Mouse (Mus musculus) heart, postnatal 0 days (tissue): ENCODE measurements at regions not wholly inside any gene's neighbourhood (a gene's known extent, or its start where the extent isn't known, plus 50 kb on each side); places are given as distances from the start of the nearest gene placed in this dataset.

ENCODE experiments used
- ATAC-seq: fragments of 200-750 bp; cut with Nextera tagmentation; 2 replicates; pipeline ENCODE4 v1.8.0; 2017; ENCODE audit warnings: low read depth, moderate number of reproducible peaks, moderate library complexity; ENCODE audit not compliant: insufficient read depth
- DNase-seq: peaks from one replicate; pipeline ENCODE4 v3.0.0-alpha.2; 2016; ENCODE audit warnings: low spot score
- H3K27ac ChIP-seq: fragments of 300-500 bp; sonication (generic); 2 replicates; pipeline ENCODE4 v1.5.1; 2014; ENCODE audit warnings: low read depth, mild to moderate bottlenecking
- H3K27me3 ChIP-seq: fragments of 300-500 bp; sonication (generic); 2 replicates; pipeline ENCODE4 v1.6.1; 2014; ENCODE audit warnings: low read length, mixed read lengths; ENCODE audit not compliant: control insufficient read depth, insufficient read depth
- H3K36me3 ChIP-seq: fragments of 300-500 bp; sonication (generic); replicated peaks from 2 replicates; pipeline ENCODE4 v1.6.1; 2014; ENCODE audit warnings: low read length, mixed read lengths; ENCODE audit not compliant: control insufficient read depth, insufficient read depth
- H3K4me1 ChIP-seq: fragments of 300-500 bp; sonication (generic); 2 replicates; pipeline ENCODE4 v1.6.1; 2014; ENCODE audit warnings: antibody characterized with exemption; ENCODE audit not compliant: control insufficient read depth, insufficient read depth
- H3K4me2 ChIP-seq: fragments of 300-500 bp; sonication (generic); 2 replicates; pipeline ENCODE4 v1.6.1; 2014; ENCODE audit warnings: low read depth, mild to moderate bottlenecking, low read length, moderate library complexity
- H3K4me3 ChIP-seq: fragments of 300-500 bp; sonication (generic); 2 replicates; pipeline ENCODE4 v1.5.1; 2014; ENCODE audit warnings: low read depth, low read length
- H3K9ac ChIP-seq: fragments of 300-500 bp; sonication (generic); replicated peaks from 2 replicates; pipeline ENCODE4 v1.6.1; 2014; ENCODE audit warnings: low read depth, low read length, mixed read lengths
- H3K9me3 ChIP-seq: fragments of 300-500 bp; sonication (generic); replicated peaks from 2 replicates; pipeline ENCODE4 v1.6.1; 2016; ENCODE audit warnings: low read length; ENCODE audit not compliant: control insufficient read depth
- CTCF ChIP-seq: IDR thresholded peaks from 2 replicates; pipeline ENCODE4 v1.5.1; 2016; ENCODE audit warnings: antibody characterized with exemption, control low read depth, low read depth
- EP300 ChIP-seq: IDR thresholded peaks from 2 replicates; pipeline ENCODE4 v1.6.1; 2016; ENCODE audit warnings: antibody characterized with exemption, low read depth
- WGBS: fragments of 180-500 bp; shearing (Covaris S2); extraction: QIAGEN DNeasy Blood & Tissue Kit; methylation state at CpG from one replicate; pipeline ENCODE4 v1.1.7; 2014; 5-methylcytosine and 5-hydroxymethylcytosine counted together

DNA sequence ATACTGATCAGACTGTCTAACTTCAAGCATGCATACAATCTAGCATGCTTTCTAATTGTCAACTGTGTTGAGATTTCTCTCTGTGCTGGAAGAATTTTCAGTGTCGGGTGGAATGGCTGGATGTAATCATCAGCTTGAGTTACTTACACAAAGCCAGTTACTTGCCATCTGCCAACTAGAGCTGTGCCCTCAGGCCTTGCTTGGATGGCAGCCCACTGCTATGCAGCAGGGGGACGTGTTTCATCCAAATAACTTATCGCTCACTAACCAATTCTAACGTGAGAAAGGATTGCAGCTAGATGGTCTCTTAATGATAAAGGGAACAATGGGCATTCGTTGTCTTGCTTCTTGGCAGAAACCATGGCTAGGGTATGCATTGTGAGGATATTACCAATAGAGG, 131.3 kb upstream of the Peli2 start:
- Histone ChIP-seq H3K4me3 (no peak overlapping the region), H3K36me3 (no peaks in the 10 kb centered on the region), H3K27me3 (no peaks in the 10 kb centered on the region), H3K27ac (no peak overlapping the region), H3K9ac (no peak overlapping the region), H3K9me3 (no peaks in the 10 kb centered on the region), H3K4me1 (no peaks in the 10 kb centered on the region), H3K4me2 (no peak overlapping the region)
- TF ChIP-seq EP300, result no peak
- TF ChIP-seq CTCF, result no peak
- DNase-seq, result no peak
- no peak for ATAC-seq
- WGBS, result 56% methylated on average over 5 of the region's 5 CpGs

DNA sequence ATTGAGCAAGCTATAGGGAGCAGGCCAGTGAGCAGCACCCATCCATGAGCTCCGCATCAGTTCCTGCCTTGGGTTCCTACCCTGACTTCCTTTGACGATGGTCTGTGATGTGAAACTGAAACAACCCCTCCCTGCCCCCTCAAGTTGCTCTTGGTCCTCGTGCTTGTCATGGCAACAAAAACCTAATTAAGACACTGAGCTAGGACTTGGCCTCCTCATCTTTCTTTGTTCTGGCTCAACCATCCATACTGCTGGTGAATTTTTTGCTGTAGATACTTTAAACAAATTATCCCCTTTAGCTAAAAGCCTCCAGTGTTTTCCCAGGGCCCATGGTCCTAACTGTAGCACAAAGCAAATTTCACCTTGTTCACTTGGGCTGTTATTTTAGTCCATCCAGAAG, 129.9 kb upstream of the Peli2 start:
- no peaks in the 10 kb centered on the region for H3K9me3 ChIP-seq
- H3K4me3 ChIP-seq, result no peak overlapping the region
- ATAC-seq, result no peak
- no peak for DNase-seq
- TF ChIP-seq CTCF (no peak), EP300 (no peak)
- no peaks in the 10 kb centered on the region for H3K4me1 ChIP-seq
- H3K4me2 ChIP-seq, result no peak overlapping the region
- no peaks in the 10 kb centered on the region for H3K36me3 ChIP-seq
- H3K27me3 ChIP-seq, result no peaks in the 10 kb centered on the region
- H3K9ac ChIP-seq, result no peak overlapping the region
- 78% methylated on average over 3 of the region's 3 CpGs for WGBS
- H3K27ac ChIP-seq, result no peak overlapping the region

DNA sequence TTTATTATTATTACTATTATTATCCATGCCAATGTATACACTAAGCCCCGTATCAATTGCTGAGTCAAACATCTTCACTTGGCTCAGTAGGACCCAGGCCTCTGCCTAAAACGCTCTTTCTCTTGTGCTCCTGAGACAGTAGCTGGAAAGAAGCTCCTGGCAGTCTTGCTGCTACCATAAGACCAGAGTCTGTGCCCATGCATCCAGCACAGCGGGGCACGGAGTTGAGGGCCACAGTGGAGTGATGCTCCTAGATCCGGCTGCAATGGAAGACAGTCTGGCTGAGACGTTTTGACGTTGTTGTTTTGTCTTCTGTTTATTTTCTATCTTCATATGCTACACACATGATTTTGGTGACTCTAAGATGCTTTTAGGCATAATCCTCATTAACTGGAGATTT, 129.1 kb upstream of the Peli2 start:
- no peaks in the 10 kb centered on the region for H3K27me3 ChIP-seq
- H3K4me2 ChIP-seq, result no peak overlapping the region
- TF ChIP-seq EP300 (no peak), CTCF (no peak)
- WGBS, result 88% methylated on average over 7 of the region's 7 CpGs
- no peak overlapping the region for H3K4me3 ChIP-seq
- no peak overlapping the region for H3K9ac ChIP-seq
- H3K9me3 ChIP-seq, result no peaks in the 10 kb centered on the region
- H3K4me1 ChIP-seq, result no peaks in the 10 kb centered on the region
- DNase-seq, result no peak
- no peaks in the 10 kb centered on the region for H3K36me3 ChIP-seq
- no peak overlapping the region for H3K27ac ChIP-seq
- no peak for ATAC-seq

DNA sequence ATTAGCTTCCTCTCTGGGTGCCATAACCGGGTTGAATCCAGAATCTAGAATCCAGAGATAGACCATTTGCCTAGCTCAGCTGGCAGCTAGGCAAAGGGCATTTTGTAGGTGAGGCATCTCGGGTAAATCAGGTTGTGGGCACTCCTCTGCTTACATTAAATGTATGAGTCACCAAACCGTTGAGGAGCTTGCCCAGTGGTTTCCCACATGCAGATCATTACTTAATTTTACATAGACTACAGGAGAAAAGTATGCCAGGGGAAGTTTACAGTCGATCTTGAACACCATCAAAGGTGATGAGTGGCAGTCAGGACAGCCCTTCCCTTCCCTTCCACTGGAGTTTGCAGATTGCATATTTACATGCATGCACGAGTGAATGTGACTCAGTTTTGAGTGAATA, 128.5 kb upstream of the Peli2 start:
- 58% methylated on average over 5 of the region's 5 CpGs for WGBS
- Histone ChIP-seq H3K9ac (no peak overlapping the region), H3K4me1 (no peaks in the 10 kb centered on the region), H3K4me3 (no peak overlapping the region), H3K4me2 (no peak overlapping the region), H3K27ac (no peak overlapping the region), H3K27me3 (no peaks in the 10 kb centered on the region), H3K9me3 (no peaks in the 10 kb centered on the region), H3K36me3 (no peaks in the 10 kb centered on the region)
- DNase-seq (no peak), ATAC-seq (no peak)
- TF ChIP-seq EP300 (no peak), CTCF (no peak)

DNA sequence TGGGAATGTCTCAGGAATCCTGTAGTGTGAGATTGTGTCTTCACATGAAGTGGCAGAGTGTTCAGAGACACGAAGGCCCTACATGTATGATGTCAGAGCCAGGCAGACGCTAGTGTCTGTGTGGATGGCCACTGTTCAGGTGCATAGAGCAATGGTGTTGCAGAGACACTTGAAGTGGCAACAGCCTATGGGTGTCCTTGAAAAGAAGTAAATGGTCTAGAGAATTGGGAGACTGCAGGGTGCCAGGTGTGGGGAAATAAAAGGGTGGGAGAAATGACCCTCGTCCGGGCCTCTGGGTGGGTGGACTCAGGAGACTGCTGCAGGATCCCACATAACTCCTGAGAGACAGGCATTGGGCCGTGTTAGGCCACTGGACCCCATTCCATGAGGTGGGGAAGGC, 127.8 kb upstream of the Peli2 start:
- no peaks in the 10 kb centered on the region for H3K36me3 ChIP-seq
- ATAC-seq, result no peak
- WGBS, result 73% methylated on average over 5 of the region's 5 CpGs

DNA sequence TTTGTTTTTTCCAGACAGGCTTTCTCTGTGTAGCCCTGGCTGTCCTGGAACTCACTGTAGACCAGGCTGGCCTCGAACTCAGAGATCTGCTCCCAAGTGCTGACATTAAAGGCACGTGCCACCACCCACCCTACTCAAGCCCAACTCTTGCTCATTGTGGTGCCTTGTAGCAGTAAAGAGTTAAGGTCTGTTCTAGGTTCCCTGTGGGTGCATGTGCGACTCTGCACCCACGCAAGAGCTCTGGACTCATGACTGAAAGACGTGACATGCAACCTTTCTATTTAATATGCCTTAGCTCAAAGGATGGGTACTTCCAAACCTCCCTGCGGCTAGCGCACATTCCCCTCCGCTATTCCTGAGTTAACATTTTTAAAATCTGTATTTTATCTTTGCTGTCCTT, 121.7 kb upstream of the Peli2 start:
- TF ChIP-seq EP300 (no peak), CTCF (no peak)
- Histone ChIP-seq H3K27me3 (no peaks in the 10 kb centered on the region), H3K4me2 (no peak overlapping the region), H3K4me1 (no peaks in the 10 kb centered on the region), H3K27ac (no peak overlapping the region), H3K9me3 (no peaks in the 10 kb centered on the region), H3K4me3 (no peak overlapping the region), H3K36me3 (no peaks in the 10 kb centered on the region), H3K9ac (no peak overlapping the region)
- DNase-seq (no peak), ATAC-seq (no peak)
- WGBS, result 86% methylated on average over 8 of the region's 8 CpGs

More for the DNA sequence above, 127.8 kb upstream of the Peli2 start:
- Histone ChIP-seq H3K27me3 (no peaks in the 10 kb centered on the region), H3K9ac (no peak overlapping the region), H3K4me3 (no peak overlapping the region), H3K27ac (no peak overlapping the region), H3K4me2 (no peak overlapping the region), H3K9me3 (no peaks in the 10 kb centered on the region), H3K4me1 (no peaks in the 10 kb centered on the region)
- no peak for TF ChIP-seq EP300
- TF ChIP-seq CTCF, result no peak
- no peak for DNase-seq
